Mouse (Mus musculus) T-cell, adult 2 months (primary cell): ENCODE results near the gene Atp2b1.

Source experiments
- DNase-seq: peaks from one replicate; pipeline ENCODE4 v3.0.0; 2022; ENCODE audit warnings: low spot score

The Atp2b1 gene

GRCm38 (mm10) chr10:98913961-98914809, at the start of gene Atp2b1:
Gene Atp2b1, plus strand, starts transcription at chr10:98914406.
- DNase-seq = peak; percentile 97

GRCm38 (mm10) chr10:98864851-98865250, 49.4 kb upstream of the Atp2b1 start:
- DNase-seq = no peak

- DNase-seq = no peak
These were observed 47.3 kb upstream of the Atp2b1 start for GRCm38 (mm10) chr10:98866836-98867370.

- no peak for DNase-seq
These were observed 45.8 kb upstream of the Atp2b1 start for GRCm38 (mm10) chr10:98868351-98868908.

- peak; percentile 71 for DNase-seq
These were observed 36.4 kb upstream of the Atp2b1 start for GRCm38 (mm10) chr10:98877855-98878254.

- no peak for DNase-seq
These were observed 35.6 kb upstream of the Atp2b1 start for GRCm38 (mm10) chr10:98878636-98879035.

GRCm38 (mm10) chr10:98880057-98880456, 34.1 kb upstream of the Atp2b1 start:
- DNase-seq = no peak

GRCm38 (mm10) chr10:98880711-98881110, 33.5 kb upstream of the Atp2b1 start:
- DNase-seq = peak; percentile 3

GRCm38 (mm10) chr10:98881492-98881891, 32.7 kb upstream of the Atp2b1 start:
- no peak for DNase-seq

- DNase-seq = no peak
These were observed 31.6 kb upstream of the Atp2b1 start for GRCm38 (mm10) chr10:98882587-98882986.

- DNase-seq = no peak
These were observed 29.8 kb upstream of the Atp2b1 start for GRCm38 (mm10) chr10:98884445-98884844.

- no peak for DNase-seq
These were observed 27.4 kb upstream of the Atp2b1 start for GRCm38 (mm10) chr10:98886770-98887271.

GRCm38 (mm10) chr10:98891361-98891760, 22.8 kb upstream of the Atp2b1 start:
- DNase-seq = no peak

- DNase-seq = no peak
These were observed 16.7 kb upstream of the Atp2b1 start for GRCm38 (mm10) chr10:98897507-98897906.

- DNase-seq = no peak
These were observed 16.1 kb upstream of the Atp2b1 start for GRCm38 (mm10) chr10:98897913-98898748.

GRCm38 (mm10) chr10:98901533-98901932, 12.7 kb upstream of the Atp2b1 start:
- no peak for DNase-seq

GRCm38 (mm10) chr10:98905987-98906386, 8.2 kb upstream of the Atp2b1 start:
- no peak for DNase-seq

- DNase-seq = no peak
These were observed 7.2 kb upstream of the Atp2b1 start for GRCm38 (mm10) chr10:98906941-98907549.

- DNase-seq = no peak
These were observed 621 bp upstream of the Atp2b1 start for GRCm38 (mm10) chr10:98913610-98913960.

GRCm38 (mm10) chr10:98914810-98915241, 620 bp downstream of the Atp2b1 start:
- peak; percentile 71 for DNase-seq

- DNase-seq = peak; percentile 40
These were observed 1.3 kb downstream of the Atp2b1 start for GRCm38 (mm10) chr10:98915398-98915931.
